Mouse (Mus musculus): ENCODE results near the gene Serpinb8.

Serpinb8 gene

GRCm38 (mm10) chr1:107589691-107590470, at the start of gene Serpinb8:
Gene Serpinb8 (plus strand): TSS chr1:107590006.
- in situ Hi-C loops (cut with MboI), result no loop called here

GRCm38 (mm10) chr1:107559494-107559893, 30.3 kb upstream of the Serpinb8 start:
- in situ Hi-C loops (cut with MboI), result no loop called here

GRCm38 (mm10) chr1:107562110-107562509, 27.7 kb upstream of the Serpinb8 start:
- in situ Hi-C loops (cut with MboI), result no loop called here

GRCm38 (mm10) chr1:107565644-107566043, 24.2 kb upstream of the Serpinb8 start:
- in situ Hi-C loops (cut with MboI), result no loop called here

- in situ Hi-C loops (cut with MboI), result no loop called here
Measured at GRCm38 (mm10) chr1:107576094-107576493, 13.7 kb upstream of the Serpinb8 start.

- in situ Hi-C loops (cut with MboI), result no loop called here
Measured at GRCm38 (mm10) chr1:107577514-107577913, 12.3 kb upstream of the Serpinb8 start.

GRCm38 (mm10) chr1:107581220-107581619, 8.6 kb upstream of the Serpinb8 start:
- in situ Hi-C loops (cut with MboI), result no loop called here

- in situ Hi-C loops (cut with MboI), result no loop called here
Measured at GRCm38 (mm10) chr1:107582900-107583299, 6.9 kb upstream of the Serpinb8 start.

- in situ Hi-C loops (cut with MboI), result no loop called here
Measured at GRCm38 (mm10) chr1:107583958-107584376, 5.8 kb upstream of the Serpinb8 start.

GRCm38 (mm10) chr1:107584932-107585331, 4.9 kb upstream of the Serpinb8 start:
- in situ Hi-C loops (cut with MboI), result no loop called here

- in situ Hi-C loops (cut with MboI), result no loop called here
Measured at GRCm38 (mm10) chr1:107586196-107586595, 3.6 kb upstream of the Serpinb8 start.

- in situ Hi-C loops (cut with MboI), result no loop called here
Measured at GRCm38 (mm10) chr1:107588206-107588605, 1.6 kb upstream of the Serpinb8 start.

- in situ Hi-C loops (cut with MboI), result no loop called here
Measured at GRCm38 (mm10) chr1:107588642-107589041, 1.2 kb upstream of the Serpinb8 start.

- in situ Hi-C loops (cut with MboI), result no loop called here
Measured at GRCm38 (mm10) chr1:107592644-107593043, 2.8 kb downstream of the Serpinb8 start.

GRCm38 (mm10) chr1:107593469-107593868, 3.7 kb downstream of the Serpinb8 start:
- in situ Hi-C loops (cut with MboI), result no loop called here

- in situ Hi-C loops (cut with MboI), result no loop called here
Measured at GRCm38 (mm10) chr1:107596874-107597273, 7.1 kb downstream of the Serpinb8 start.

- in situ Hi-C loops (cut with MboI), result no loop called here
Measured at GRCm38 (mm10) chr1:107598476-107598875, 8.7 kb downstream of the Serpinb8 start.

- in situ Hi-C loops (cut with MboI), result no loop called here
Measured at GRCm38 (mm10) chr1:107608942-107609341, 19.1 kb downstream of the Serpinb8 start.

GRCm38 (mm10) chr1:107614087-107614486, 24.3 kb downstream of the Serpinb8 start:
- in situ Hi-C loops (cut with MboI), result no loop called here

GRCm38 (mm10) chr1:107622017-107622416, 32.2 kb downstream of the Serpinb8 start:
- in situ Hi-C loops (cut with MboI), result no loop called here

GRCm38 (mm10) chr1:107635936-107636335, 46.1 kb downstream of the Serpinb8 start:
- in situ Hi-C loops (cut with MboI), result no loop called here

GRCm38 (mm10) chr1:107638056-107638455, 48.2 kb downstream of the Serpinb8 start:
- in situ Hi-C loops (cut with MboI), result no loop called here

GRCm38 (mm10) chr1:107638459-107638858, 48.7 kb downstream of the Serpinb8 start:
- in situ Hi-C loops (cut with MboI), result no loop called here

Data from mature B cell (primary cell).